ENCODE assay signal across 22 mouse cellular contexts in the genomic region with DNA sequence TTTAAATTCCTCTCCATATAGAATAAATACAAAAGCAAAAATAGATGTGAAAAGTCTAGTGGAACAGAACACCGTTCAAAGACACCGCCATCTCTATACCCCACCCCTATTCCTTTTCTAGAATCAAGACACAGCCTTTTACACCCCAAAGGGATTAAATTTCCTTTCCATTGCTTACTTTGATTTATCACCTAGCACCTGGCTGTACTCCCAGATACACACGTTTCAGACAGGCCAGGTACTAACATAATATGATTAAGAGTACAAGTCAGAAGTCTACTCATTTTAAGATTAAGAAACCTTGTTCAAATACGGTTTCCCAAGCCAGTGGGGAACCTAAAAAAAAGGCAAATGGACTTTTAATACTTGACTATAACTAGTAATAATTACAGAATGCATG. TPM values are rescaled to one million over a fixed set of nuclear protein-coding genes. Genes with fewer than 3 reads are reported as not detected.
DNase-seq lines count a peak whose midpoint lies in the region; ATAC-seq and TF ChIP-seq lines count a peak whose summit lies in the region.
"Had no signal": no experiment of that assay in that cellular context is flagged by ENCODE, and none has a peak within 500 bp of the region (broad histone marks: within the 10 kb centered on the region; RNA-seq: fewer than 3 reads in every experiment).

No protein-coding gene starts in this region.

- H3K4me2 ChIP-seq in stomach, embryonic 16.5 days (ENCODE audit: low read depth, low read length): no peak overlapping the region
- H3K4me2 ChIP-seq: embryonic facial prominence, embryonic 12.5 days; forebrain, embryonic 13.5 days; heart, embryonic 11.5 days; hindbrain, embryonic 12.5 days; hindbrain, embryonic 15.5 days had no signal

- ATAC-seq in stomach, embryonic 16.5 days (ENCODE audit: insufficient read depth, low FRiP score): peak; percentile 59
- ATAC-seq: CD4-positive, CD25-positive, alpha-beta regulatory T cell, adult 4 months; forebrain, embryonic 13.5 days; forebrain, embryonic 16.5 days had no signal

- WGBS in stomach, embryonic 16.5 days: 50% methylated on average over 4 of the region's 4 CpGs

- intact Hi-C loops in gastrocnemius, adult 2 months (cut with DNase I): no loop called here
- intact Hi-C loops in left cerebral cortex, adult 2 months (cut with DNase I): no loop called here

- DNase-seq in gastrocnemius, adult 2 months: no peak
- DNase-seq in gastrocnemius, postnatal 4 days (ENCODE audit: low spot score in 2 of 2): no peak
- DNase-seq in lung, postnatal 36 days: peak; percentile 25
- no peak for DNase-seq in lung, postnatal 4 days
- DNase-seq in left cerebral cortex, adult 2 months (ENCODE audit: extremely low spot score in 1 of 2, low spot score in 2 of 2): no peak
- DNase-seq: adrenal gland, adult 8-10 months; adrenal gland, postnatal 25 days; cerebellum, adult 18-20 months; cerebellum, adult 9-10 months; cerebellum, postnatal 14 days; gastrocnemius, postnatal 36 days; heart, adult 11 months had no signal

- peak overlapping the region; percentile 63 for H3K27ac ChIP-seq in gastrocnemius, adult 2 months
- H3K27ac ChIP-seq in stomach, embryonic 16.5 days (ENCODE audit: low read length): no peak overlapping the region
- H3K27ac ChIP-seq in left cerebral cortex, adult 2 months: no peak overlapping the region
- H3K27ac ChIP-seq: embryonic facial prominence, embryonic 12.5 days; forebrain, embryonic 10.5 days; forebrain, embryonic 13.5 days; hindbrain, embryonic 12.5 days; hindbrain, embryonic 15.5 days had no signal

- H3K9me3 ChIP-seq in stomach, embryonic 16.5 days (replicated peaks; ENCODE audit: control insufficient read depth, low read length): no peaks in the 10 kb centered on the region
- H3K9me3 ChIP-seq: embryonic facial prominence, embryonic 12.5 days; forebrain, embryonic 10.5 days; forebrain, embryonic 13.5 days; hindbrain, embryonic 12.5 days; hindbrain, embryonic 15.5 days had no signal

- H3K4me1 ChIP-seq in stomach, embryonic 16.5 days (ENCODE audit: control insufficient read depth, insufficient read depth, low read length): peaks cover 6% of the 10 kb centered on the region
- H3K4me1 ChIP-seq: embryonic facial prominence, embryonic 12.5 days; forebrain, embryonic 10.5 days; hindbrain, embryonic 15.5 days had no signal

- H3K36me3 ChIP-seq in stomach, embryonic 16.5 days (ENCODE audit: control insufficient read depth, insufficient read depth, low read length): peaks cover 5% of the 10 kb centered on the region; the same call in 1 of the 2 replicates

- TF ChIP-seq CTCF in gastrocnemius, adult 2 months (IDR thresholded peaks at IDR 0.05): no peak
- TF ChIP-seq CTCF in left cerebral cortex, adult 2 months (IDR thresholded peaks at IDR 0.05): no peak

- no peaks in the 10 kb centered on the region for H3K27me3 ChIP-seq in stomach, embryonic 16.5 days (ENCODE audit: control insufficient read depth, insufficient read depth, low read length)
- H3K27me3 ChIP-seq: embryonic facial prominence, embryonic 12.5 days; forebrain, embryonic 13.5 days; hindbrain, embryonic 12.5 days; hindbrain, embryonic 15.5 days had no signal

- H3K4me3 ChIP-seq in gastrocnemius, adult 2 months: no peak overlapping the region
- no peak overlapping the region for H3K4me3 ChIP-seq in stomach, embryonic 16.5 days (replicated peaks; ENCODE audit: low read length)
- no peak overlapping the region for H3K4me3 ChIP-seq in left cerebral cortex, adult 2 months
- H3K4me3 ChIP-seq: embryonic facial prominence, embryonic 12.5 days; erythroblast, embryonic 14.5 days; forebrain, embryonic 10.5 days; forebrain, embryonic 13.5 days; hindbrain, embryonic 12.5 days; hindbrain, embryonic 15.5 days had no signal

- H3K9ac ChIP-seq in stomach, embryonic 16.5 days (ENCODE audit: low read length): no peak overlapping the region
- H3K9ac ChIP-seq: embryonic facial prominence, embryonic 12.5 days; forebrain, embryonic 13.5 days; hindbrain, embryonic 12.5 days; hindbrain, embryonic 15.5 days had no signal

RNA-seq across cellular contexts. Expression of a gene that starts 8.6 kb away (rescaled TPM):
- 10 to 100 TPM; 96.3 to 96.7 TPM for total RNA-seq in gastrocnemius, adult 2 months (2021)
- total RNA-seq in gastrocnemius, postnatal 4 days (2021): 100 to 1,000 TPM; 127 to 136 TPM
- polyA plus RNA-seq in stomach, embryonic 16.5 days (2015; fragmentation: Nextera tagmentation; extraction: Ambion mirVana): 51.9 and 55.2 TPM in 2 replicates
- 10 to 100 TPM; 39.4 to 42.2 TPM for total RNA-seq in left cerebral cortex, adult 2 months (2021)

RNA-seq across cellular contexts. Expression of a gene that starts 48.3 kb away (rescaled TPM):
- 10 to 100 TPM; 27.3 to 28.9 TPM for total RNA-seq in gastrocnemius, adult 2 months (2021)
- 10 to 100 TPM; 36.1 to 38.0 TPM for total RNA-seq in gastrocnemius, postnatal 4 days (2021)
- 62.9 and 65.0 TPM in 2 replicates for polyA plus RNA-seq in stomach, embryonic 16.5 days (2015; fragmentation: Nextera tagmentation; extraction: Ambion mirVana)
- total RNA-seq in left cerebral cortex, adult 2 months (2021): 10 to 100 TPM; 39.9 to 42.4 TPM
